Mouse (Mus musculus): ENCODE data around the gene Ktn1. TPM values are rescaled to one million over a fixed set of nuclear protein-coding genes. Genes with fewer than 3 reads are reported as not detected.

Ktn1 gene
- polyA plus RNA-seq, 1 experiment from 2014 or later = 113 TPM

DNA sequence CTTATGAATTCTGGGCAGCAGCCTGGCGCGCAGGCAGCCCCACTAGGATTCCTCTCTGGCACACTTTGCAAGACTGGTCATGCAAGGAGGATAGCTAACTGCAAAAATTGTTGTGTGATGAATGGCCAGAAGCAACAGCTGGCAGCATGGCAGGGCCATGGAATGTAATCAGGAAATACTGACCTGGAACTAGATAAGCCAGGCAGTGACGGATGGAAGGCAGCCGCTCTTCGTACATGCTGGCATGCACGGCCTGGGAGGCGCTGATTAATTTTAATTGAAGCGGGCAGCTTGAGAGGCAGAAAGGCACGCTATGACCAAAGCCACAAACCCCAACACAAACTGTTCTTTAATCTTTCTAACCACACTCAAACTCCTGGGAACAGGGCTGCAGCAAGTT lies 13.8 kb upstream of the Ktn1 start:
- Histone ChIP-seq H3K4me1 (replicated peaks; ENCODE audit: control insufficient read depth, insufficient read depth, low read length) (no peaks in the 10 kb centered on the region), H3K27ac (ENCODE audit: low read depth, low read length) (no peak overlapping the region), H3K9ac (ENCODE audit: low read depth, low read length) (no peak overlapping the region), H3K9me3 (ENCODE audit: control insufficient read depth, low read length) (no peaks in the 10 kb centered on the region), H3K4me2 (replicated peaks; ENCODE audit: low read depth, low read length) (no peak overlapping the region), H3K4me3 (ENCODE audit: low read depth, low read length) (no peak overlapping the region), H3K36me3 (ENCODE audit: control insufficient read depth, insufficient read depth, low read length) (no peaks in the 10 kb centered on the region), H3K27me3 (ENCODE audit: control insufficient read depth, insufficient read depth, low read length) (no peaks in the 10 kb centered on the region)
- WGBS = 72% methylated on average over 9 of the region's 9 CpGs
- peak; percentile 4 for DNase-seq (ENCODE audit: low spot score)
- ATAC-seq (ENCODE audit: low FRiP score) = no peak

GRCm38 (mm10) chr14:47634846-47635245 lies 13.4 kb upstream of the Ktn1 start:
- Histone ChIP-seq H3K27me3 (ENCODE audit: control insufficient read depth, insufficient read depth, low read length) (no peaks in the 10 kb centered on the region), H3K36me3 (ENCODE audit: control insufficient read depth, insufficient read depth, low read length) (no peaks in the 10 kb centered on the region), H3K4me2 (replicated peaks; ENCODE audit: low read depth, low read length) (no peak overlapping the region), H3K4me1 (replicated peaks; ENCODE audit: control insufficient read depth, insufficient read depth, low read length) (no peaks in the 10 kb centered on the region), H3K9ac (ENCODE audit: low read depth, low read length) (no peak overlapping the region), H3K9me3 (ENCODE audit: control insufficient read depth, low read length) (no peaks in the 10 kb centered on the region), H3K4me3 (ENCODE audit: low read depth, low read length) (no peak overlapping the region), H3K27ac (ENCODE audit: low read depth, low read length) (no peak overlapping the region)
- ATAC-seq (ENCODE audit: low FRiP score) = no peak
- WGBS = 75% methylated on average over 7 of the region's 7 CpGs
- no peak for DNase-seq (ENCODE audit: low spot score)

DNA sequence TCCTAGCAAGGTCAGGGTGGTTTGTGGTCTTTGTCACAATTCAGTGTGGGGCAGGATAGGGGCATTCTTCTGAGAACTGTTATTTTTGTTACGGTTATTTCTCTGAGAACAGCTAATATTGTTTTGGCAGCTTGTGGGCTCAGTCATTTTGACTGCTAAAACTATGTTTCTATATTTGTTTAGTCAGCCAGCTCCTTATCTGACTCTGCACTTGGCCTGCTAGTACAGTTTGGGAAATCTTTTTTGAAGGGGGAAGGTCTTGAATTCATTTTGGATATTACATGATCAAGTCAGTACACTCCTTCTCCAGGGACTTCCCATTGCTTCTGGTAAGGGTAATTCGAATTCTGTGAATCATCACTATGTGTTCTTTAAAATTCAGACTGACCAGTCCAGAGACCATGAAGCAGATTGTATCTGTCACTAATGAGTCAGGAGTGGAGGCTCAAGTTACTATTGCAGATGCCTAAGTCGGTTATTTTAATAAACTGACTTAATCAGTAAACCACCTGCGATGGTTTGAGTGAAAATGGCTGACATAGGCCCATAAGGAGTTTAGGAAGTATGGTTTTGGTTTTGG lies 9.8 kb upstream of the Ktn1 start:
- H3K9me3 ChIP-seq (ENCODE audit: control insufficient read depth, low read length) = no peaks in the 10 kb centered on the region
- DNase-seq (ENCODE audit: low spot score) = no peak
- H3K27ac ChIP-seq (ENCODE audit: low read depth, low read length) = no peak overlapping the region
- H3K4me1 ChIP-seq (replicated peaks; ENCODE audit: control insufficient read depth, insufficient read depth, low read length) = no peaks in the 10 kb centered on the region
- WGBS = 81% methylated on average over 4 of the region's 4 CpGs
- no peak overlapping the region for H3K9ac ChIP-seq (ENCODE audit: low read depth, low read length)
- no peak overlapping the region for H3K4me2 ChIP-seq (replicated peaks; ENCODE audit: low read depth, low read length)
- H3K27me3 ChIP-seq (ENCODE audit: control insufficient read depth, insufficient read depth, low read length) = no peaks in the 10 kb centered on the region
- no peak overlapping the region for H3K4me3 ChIP-seq (ENCODE audit: low read depth, low read length)
- no peaks in the 10 kb centered on the region for H3K36me3 ChIP-seq (ENCODE audit: control insufficient read depth, insufficient read depth, low read length)
- no peak for ATAC-seq (ENCODE audit: low FRiP score)

DNA sequence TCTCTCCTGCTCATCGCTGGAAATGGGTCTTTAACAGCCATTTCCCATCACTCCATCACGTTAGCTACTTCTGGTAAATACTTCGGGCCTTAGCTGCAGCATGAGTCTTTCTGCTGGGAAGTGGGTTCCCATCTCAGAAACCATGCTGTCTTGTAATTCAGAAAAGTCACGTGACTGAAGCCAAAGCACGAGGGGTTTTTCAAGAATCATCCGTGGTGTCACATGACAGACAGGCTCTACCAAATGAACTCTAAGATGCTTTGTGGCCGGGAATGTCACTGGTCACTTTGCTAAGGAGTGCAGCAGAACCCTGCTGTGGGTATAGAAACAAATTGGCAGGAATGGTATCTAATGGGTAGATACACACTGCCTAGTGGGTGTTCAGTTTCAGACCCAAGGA lies 2.6 kb upstream of the Ktn1 start:
- no peaks in the 10 kb centered on the region for H3K36me3 ChIP-seq (ENCODE audit: control insufficient read depth, insufficient read depth, low read length)
- H3K27me3 ChIP-seq (ENCODE audit: control insufficient read depth, insufficient read depth, low read length) = no peaks in the 10 kb centered on the region
- H3K4me2 ChIP-seq (replicated peaks; ENCODE audit: low read depth, low read length) = no peak overlapping the region
- no peaks in the 10 kb centered on the region for H3K9me3 ChIP-seq (ENCODE audit: control insufficient read depth, low read length)
- ATAC-seq (ENCODE audit: low FRiP score) (no peak), DNase-seq (ENCODE audit: low spot score) (no peak)
- H3K4me1 ChIP-seq (replicated peaks; ENCODE audit: control insufficient read depth, insufficient read depth, low read length) = no peaks in the 10 kb centered on the region
- H3K4me3 ChIP-seq (ENCODE audit: low read depth, low read length) = no peak overlapping the region
- H3K9ac ChIP-seq (ENCODE audit: low read depth, low read length) = no peak overlapping the region
- no peak overlapping the region for H3K27ac ChIP-seq (ENCODE audit: low read depth, low read length)
- 55% methylated on average over 7 of the region's 7 CpGs for WGBS

DNA sequence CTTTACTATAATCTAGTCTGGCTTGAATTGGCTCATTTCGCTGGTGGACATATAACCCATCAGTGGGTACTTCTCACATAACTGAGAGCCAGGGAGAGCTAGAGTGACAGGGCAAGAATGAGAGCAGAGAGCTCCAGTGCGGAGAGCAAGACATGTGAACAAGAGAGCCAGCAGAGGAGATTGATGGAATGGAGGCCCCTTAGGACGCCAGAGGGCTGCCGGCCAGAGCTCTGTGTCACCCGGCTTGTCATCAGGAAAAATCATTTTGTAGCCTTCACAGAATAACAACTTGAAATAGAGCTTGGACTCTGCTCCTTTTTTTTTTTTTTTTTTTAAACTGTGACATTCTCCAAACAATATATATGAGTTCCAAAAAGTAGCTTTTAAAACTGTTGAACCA lies 2.0 kb upstream of the Ktn1 start:
- H3K27ac ChIP-seq (ENCODE audit: low read depth, low read length) = no peak overlapping the region
- WGBS = 24% methylated on average over 5 of the region's 5 CpGs
- H3K36me3 ChIP-seq (ENCODE audit: control insufficient read depth, insufficient read depth, low read length) = no peaks in the 10 kb centered on the region
- no peaks in the 10 kb centered on the region for H3K4me1 ChIP-seq (replicated peaks; ENCODE audit: control insufficient read depth, insufficient read depth, low read length)
- H3K9ac ChIP-seq (ENCODE audit: low read depth, low read length) = no peak overlapping the region
- ATAC-seq (ENCODE audit: low FRiP score) = no peak
- H3K4me2 ChIP-seq (replicated peaks; ENCODE audit: low read depth, low read length) = no peak overlapping the region
- no peak for DNase-seq (ENCODE audit: low spot score)
- no peak overlapping the region for H3K4me3 ChIP-seq (ENCODE audit: low read depth, low read length)
- no peaks in the 10 kb centered on the region for H3K9me3 ChIP-seq (ENCODE audit: control insufficient read depth, low read length)
- H3K27me3 ChIP-seq (ENCODE audit: control insufficient read depth, insufficient read depth, low read length) = no peaks in the 10 kb centered on the region

- H3K4me2 ChIP-seq (replicated peaks; ENCODE audit: low read depth, low read length) = no peak overlapping the region
- no peaks in the 10 kb centered on the region for H3K4me1 ChIP-seq (replicated peaks; ENCODE audit: control insufficient read depth, insufficient read depth, low read length)
- no peak overlapping the region for H3K9ac ChIP-seq (ENCODE audit: low read depth, low read length)
- no peaks in the 10 kb centered on the region for H3K9me3 ChIP-seq (ENCODE audit: control insufficient read depth, low read length)
- no peaks in the 10 kb centered on the region for H3K27me3 ChIP-seq (ENCODE audit: control insufficient read depth, insufficient read depth, low read length)
- no peak overlapping the region for H3K27ac ChIP-seq (ENCODE audit: low read depth, low read length)
- H3K4me3 ChIP-seq (ENCODE audit: low read depth, low read length) = no peak overlapping the region
- no peaks in the 10 kb centered on the region for H3K36me3 ChIP-seq (ENCODE audit: control insufficient read depth, insufficient read depth, low read length)
- DNase-seq (ENCODE audit: low spot score) (no peak), ATAC-seq (ENCODE audit: low FRiP score) (no peak)
- 70% methylated on average over 9 of the region's 9 CpGs for WGBS
Measured at GRCm38 (mm10) chr14:47646696-47647516, 1.3 kb upstream of the Ktn1 start.

- WGBS = under 1% methylated on average over 71 of the region's 82 CpGs
Measured at GRCm38 (mm10) chr14:47648706-47649630, 720 bp downstream of the Ktn1 start.

GRCm38 (mm10) chr14:47649631-47650337 lies 1.5 kb downstream of the Ktn1 start:
- under 1% methylated on average over 26 of the region's 46 CpGs for WGBS
- Histone ChIP-seq H3K4me3 (ENCODE audit: low read depth, low read length) (peak overlapping the region; percentile 95), H3K9me3 (ENCODE audit: control insufficient read depth, low read length) (no peaks in the 10 kb centered on the region), H3K4me2 (replicated peaks; ENCODE audit: low read depth, low read length) (peak overlapping the region; percentile 34), H3K9ac (ENCODE audit: low read depth, low read length) (peak overlapping the region; percentile 92), H3K27ac (ENCODE audit: low read depth, low read length) (peak overlapping the region; percentile 93), H3K4me1 (replicated peaks; ENCODE audit: control insufficient read depth, insufficient read depth, low read length) (no peaks in the 10 kb centered on the region), H3K36me3 (ENCODE audit: control insufficient read depth, insufficient read depth, low read length) (no peaks in the 10 kb centered on the region), H3K27me3 (ENCODE audit: control insufficient read depth, insufficient read depth, low read length) (no peaks in the 10 kb centered on the region)
- ATAC-seq (ENCODE audit: low FRiP score) (peak; percentile 88), DNase-seq (ENCODE audit: low spot score) (peak; percentile 77)

More at GRCm38 (mm10) chr14:47648706-47649630, 720 bp downstream of the Ktn1 start:
- Histone ChIP-seq H3K27ac (ENCODE audit: low read depth, low read length) (peak overlapping the region; percentile 93), H3K4me1 (replicated peaks; ENCODE audit: control insufficient read depth, insufficient read depth, low read length) (no peaks in the 10 kb centered on the region), H3K9ac (ENCODE audit: low read depth, low read length) (peak overlapping the region; percentile 92), H3K36me3 (ENCODE audit: control insufficient read depth, insufficient read depth, low read length) (no peaks in the 10 kb centered on the region), H3K4me3 (ENCODE audit: low read depth, low read length) (peak overlapping the region; percentile 95), H3K4me2 (replicated peaks; ENCODE audit: low read depth, low read length) (peak overlapping the region; percentile 34), H3K9me3 (ENCODE audit: control insufficient read depth, low read length) (no peaks in the 10 kb centered on the region), H3K27me3 (ENCODE audit: control insufficient read depth, insufficient read depth, low read length) (no peaks in the 10 kb centered on the region)
- peak; percentile 88 for DNase-seq (ENCODE audit: low spot score)
- peak; percentile 96 for ATAC-seq (ENCODE audit: low FRiP score)
